Mouse (Mus musculus) forebrain, embryonic 16.5 days (tissue): Measurements from ENCODE around the gene Hjurp. TPM values are rescaled to one million over a fixed set of nuclear protein-coding genes. Genes with fewer than 3 reads are reported as not detected.
"Not testable (repeated sequence)": the region's sequence is repeated elsewhere in the genome, so short reads cannot be mapped to it uniquely, and the experiment has no call there.

Experiments used
- ATAC-seq: fragments of 200-750 bp; cut with Nextera tagmentation; 2 replicates; pipeline ENCODE4 v1.8.0; 2017; ENCODE audit warnings: mild to moderate bottlenecking, moderate library complexity
- H3K27ac ChIP-seq: fragments of 300-500 bp; sonication (generic); 2 replicates; pipeline ENCODE4 v1.5.1; 2014; ENCODE audit warnings: low read length, control low read depth
- H3K27me3 ChIP-seq: fragments of 300-500 bp; sonication (generic); replicated peaks from 2 replicates; pipeline ENCODE4 v1.6.1; 2014; ENCODE audit warnings: low read length; ENCODE audit not compliant: control insufficient read depth, insufficient read depth
- H3K36me3 ChIP-seq: fragments of 300-500 bp; sonication (generic); 2 replicates; pipeline ENCODE4 v1.6.1; 2014; ENCODE audit not compliant: control insufficient read depth, insufficient read depth
- H3K4me1 ChIP-seq: fragments of 300-500 bp; sonication (generic); replicated peaks from 2 replicates; pipeline ENCODE4 v1.6.1; 2014; ENCODE audit warnings: low read length; ENCODE audit not compliant: control insufficient read depth, insufficient read depth
- H3K4me2 ChIP-seq: fragments of 300-500 bp; sonication (generic); 2 replicates; pipeline ENCODE4 v1.6.1; 2014; ENCODE audit warnings: mild to moderate bottlenecking, low read length, control low read depth
- H3K4me3 ChIP-seq: fragments of 300-500 bp; sonication (generic); replicated peaks from 2 replicates; pipeline ENCODE4 v1.5.1; 2014; ENCODE audit warnings: mild to moderate bottlenecking, low read length, control low read depth
- H3K9ac ChIP-seq: fragments of 300-500 bp; sonication (generic); replicated peaks from 2 replicates; pipeline ENCODE4 v1.6.1; 2014; ENCODE audit warnings: low read depth, low read length, control low read depth
- H3K9me3 ChIP-seq: fragments of 300-500 bp; sonication (generic); 2 replicates; pipeline ENCODE4 v1.6.1; 2016; ENCODE audit warnings: low read length; ENCODE audit not compliant: control insufficient read depth
- WGBS: fragments of 180-500 bp; shearing (Covaris S2); extraction: QIAGEN DNeasy Blood & Tissue Kit; methylation state at CpG from one replicate; pipeline ENCODE4 v1.1.7; 2014; 5-methylcytosine and 5-hydroxymethylcytosine counted together
- polyA plus RNA-seq: library from polyadenylated mRNA; unstranded; fragments of >200 nt; fragmentation: Nextera tagmentation; extraction: Ambion mirVana; gene quantifications from 2 replicates; pipeline ENCODE4 v1.2.1, GENCODE M21; 2015

Gene Hjurp
- polyA plus RNA-seq, 1 experiment from 2014 or later = 121 TPM

- H3K27me3 ChIP-seq, H3K27ac ChIP-seq, H3K4me2 ChIP-seq, H3K4me3 ChIP-seq, H3K4me1 ChIP-seq, H3K36me3 ChIP-seq, ATAC-seq, H3K9ac ChIP-seq: not testable (repeated sequence)
- WGBS = 37% methylated on average over 2 of the region's 2 CpGs
- H3K9me3 ChIP-seq = peaks cover 52% of the 10 kb centered on the region
These were observed 52.1 kb downstream of the Hjurp start for GRCm38 (mm10) chr1:88225301-88225700.

GRCm38 (mm10) chr1:88224029-88224776, 53.2 kb downstream of the Hjurp start:
- Histone ChIP-seq H3K27me3 (no peaks in the 10 kb centered on the region), H3K27ac (no peak overlapping the region), H3K4me3 (no peak overlapping the region), H3K4me1 (no peaks in the 10 kb centered on the region), H3K4me2 (no peak overlapping the region), H3K9ac (no peak overlapping the region), H3K36me3 (no peaks in the 10 kb centered on the region), H3K9me3 (peaks cover 41% of the 10 kb centered on the region)
- 68% methylated on average over 2 of the region's 2 CpGs for WGBS
- ATAC-seq = no peak

GRCm38 (mm10) chr1:88223591-88223990, 53.8 kb downstream of the Hjurp start:
- no peak for ATAC-seq
- H3K27ac ChIP-seq = no peak overlapping the region
- H3K4me1 ChIP-seq = no peaks in the 10 kb centered on the region
- H3K27me3 ChIP-seq = no peaks in the 10 kb centered on the region
- 48% methylated on average over 1 of the region's 1 CpGs for WGBS
- H3K9me3 ChIP-seq = peaks cover 35% of the 10 kb centered on the region
- no peaks in the 10 kb centered on the region for H3K36me3 ChIP-seq
- no peak overlapping the region for H3K4me3 ChIP-seq
- no peak overlapping the region for H3K9ac ChIP-seq
- H3K4me2 ChIP-seq = no peak overlapping the region

GRCm38 (mm10) chr1:88223011-88223515, 54.4 kb downstream of the Hjurp start:
- H3K27me3 ChIP-seq, ATAC-seq, H3K36me3 ChIP-seq, H3K4me3 ChIP-seq, H3K27ac ChIP-seq, H3K9ac ChIP-seq, H3K4me2 ChIP-seq, H3K4me1 ChIP-seq: not testable (repeated sequence)
- H3K9me3 ChIP-seq = peaks cover 31% of the 10 kb centered on the region

GRCm38 (mm10) chr1:88222216-88222615, 55.2 kb downstream of the Hjurp start:
- WGBS = 46% methylated on average over 2 of the region's 2 CpGs
- ATAC-seq = no peak
- no peak overlapping the region for H3K9ac ChIP-seq
- H3K4me1 ChIP-seq = no peaks in the 10 kb centered on the region
- H3K9me3 ChIP-seq = peaks cover 28% of the 10 kb centered on the region
- H3K4me3 ChIP-seq = no peak overlapping the region
- no peak overlapping the region for H3K4me2 ChIP-seq
- no peak overlapping the region for H3K27ac ChIP-seq
- no peaks in the 10 kb centered on the region for H3K27me3 ChIP-seq
- no peaks in the 10 kb centered on the region for H3K36me3 ChIP-seq

GRCm38 (mm10) chr1:88220336-88220735, 57.1 kb downstream of the Hjurp start:
- no peaks in the 10 kb centered on the region for H3K4me1 ChIP-seq
- no peak overlapping the region for H3K27ac ChIP-seq
- H3K9me3 ChIP-seq = peaks cover 26% of the 10 kb centered on the region
- H3K4me3 ChIP-seq = no peak overlapping the region
- no peaks in the 10 kb centered on the region for H3K27me3 ChIP-seq
- no peak overlapping the region for H3K4me2 ChIP-seq
- no peak for ATAC-seq
- no peaks in the 10 kb centered on the region for H3K36me3 ChIP-seq
- H3K9ac ChIP-seq = no peak overlapping the region

GRCm38 (mm10) chr1:88219054-88219453, 58.4 kb downstream of the Hjurp start:
- no peak overlapping the region for H3K4me3 ChIP-seq
- 22% methylated on average over 1 of the region's 1 CpGs for WGBS
- H3K27ac ChIP-seq = no peak overlapping the region
- no peak for ATAC-seq
- no peak overlapping the region for H3K9ac ChIP-seq
- H3K27me3 ChIP-seq = no peaks in the 10 kb centered on the region
- no peaks in the 10 kb centered on the region for H3K36me3 ChIP-seq
- H3K4me2 ChIP-seq = no peak overlapping the region
- peaks cover 35% of the 10 kb centered on the region for H3K9me3 ChIP-seq
- no peaks in the 10 kb centered on the region for H3K4me1 ChIP-seq

DNA sequence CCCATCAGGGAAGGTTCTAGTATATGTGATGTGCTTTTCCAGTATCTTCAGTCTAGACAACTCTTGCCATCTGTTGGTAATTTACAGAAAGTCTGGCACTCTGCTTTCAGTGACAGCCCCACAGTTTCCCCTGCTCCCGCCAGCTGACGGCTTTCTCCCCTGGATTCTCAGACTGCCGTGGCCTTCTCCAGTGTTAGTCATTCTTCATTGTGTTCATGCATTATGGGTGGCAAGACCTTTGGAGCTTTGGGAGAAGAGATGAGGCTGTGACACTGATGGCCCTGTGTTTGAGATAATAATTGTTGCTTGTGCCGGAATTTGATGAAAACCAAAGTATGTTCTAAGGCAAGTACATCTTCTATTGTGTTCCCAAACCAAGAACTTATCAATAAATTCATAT, 58.8 kb downstream of the Hjurp start:
- WGBS = 50% methylated on average over 4 of the region's 4 CpGs
- H3K9me3 ChIP-seq = peaks cover 40% of the 10 kb centered on the region
- no peaks in the 10 kb centered on the region for H3K4me1 ChIP-seq
- H3K36me3 ChIP-seq = no peaks in the 10 kb centered on the region
- no peak overlapping the region for H3K4me3 ChIP-seq
- no peak for ATAC-seq
- H3K27me3 ChIP-seq = no peaks in the 10 kb centered on the region
- no peak overlapping the region for H3K4me2 ChIP-seq
- no peak overlapping the region for H3K27ac ChIP-seq
- no peak overlapping the region for H3K9ac ChIP-seq

GRCm38 (mm10) chr1:88218051-88218450, 59.4 kb downstream of the Hjurp start:
- H3K27me3 ChIP-seq = no peaks in the 10 kb centered on the region
- no peaks in the 10 kb centered on the region for H3K4me1 ChIP-seq
- no peak overlapping the region for H3K27ac ChIP-seq
- no peak overlapping the region for H3K4me3 ChIP-seq
- 75% methylated on average over 9 of the region's 9 CpGs for WGBS
- no peak for ATAC-seq
- H3K9me3 ChIP-seq = peaks cover 45% of the 10 kb centered on the region
- no peaks in the 10 kb centered on the region for H3K36me3 ChIP-seq
- H3K4me2 ChIP-seq = no peak overlapping the region
- H3K9ac ChIP-seq = no peak overlapping the region

DNA sequence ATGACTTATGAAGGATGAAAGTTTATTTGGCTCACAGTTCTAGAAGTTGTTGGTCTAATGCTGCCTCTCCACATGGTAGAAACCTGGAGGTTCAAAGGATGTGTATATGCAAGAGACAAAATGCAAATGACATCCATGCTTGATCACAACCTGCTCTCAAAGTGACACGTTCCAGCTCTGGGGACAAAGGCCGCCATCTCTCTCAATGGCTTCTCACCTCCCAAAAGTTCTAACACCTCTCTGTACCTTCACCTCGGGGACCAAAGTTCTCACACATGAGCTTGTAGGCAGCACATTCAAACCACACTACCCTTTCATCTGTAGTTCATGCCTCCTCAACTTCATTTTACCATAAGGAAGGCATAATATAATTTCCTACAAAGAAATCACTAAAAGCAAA, 59.9 kb downstream of the Hjurp start:
- Histone ChIP-seq H3K9me3 (peaks cover 50% of the 10 kb centered on the region), H3K27ac (no peak overlapping the region), H3K4me2 (no peak overlapping the region), H3K36me3 (no peaks in the 10 kb centered on the region), H3K27me3 (no peaks in the 10 kb centered on the region), H3K4me1 (no peaks in the 10 kb centered on the region), H3K9ac (no peak overlapping the region), H3K4me3 (no peak overlapping the region)
- 39% methylated on average over 3 of the region's 3 CpGs for WGBS
- no peak for ATAC-seq
